Mouse (Mus musculus): ENCODE results near the gene Sertad3.

Sertad3 gene

DNA sequence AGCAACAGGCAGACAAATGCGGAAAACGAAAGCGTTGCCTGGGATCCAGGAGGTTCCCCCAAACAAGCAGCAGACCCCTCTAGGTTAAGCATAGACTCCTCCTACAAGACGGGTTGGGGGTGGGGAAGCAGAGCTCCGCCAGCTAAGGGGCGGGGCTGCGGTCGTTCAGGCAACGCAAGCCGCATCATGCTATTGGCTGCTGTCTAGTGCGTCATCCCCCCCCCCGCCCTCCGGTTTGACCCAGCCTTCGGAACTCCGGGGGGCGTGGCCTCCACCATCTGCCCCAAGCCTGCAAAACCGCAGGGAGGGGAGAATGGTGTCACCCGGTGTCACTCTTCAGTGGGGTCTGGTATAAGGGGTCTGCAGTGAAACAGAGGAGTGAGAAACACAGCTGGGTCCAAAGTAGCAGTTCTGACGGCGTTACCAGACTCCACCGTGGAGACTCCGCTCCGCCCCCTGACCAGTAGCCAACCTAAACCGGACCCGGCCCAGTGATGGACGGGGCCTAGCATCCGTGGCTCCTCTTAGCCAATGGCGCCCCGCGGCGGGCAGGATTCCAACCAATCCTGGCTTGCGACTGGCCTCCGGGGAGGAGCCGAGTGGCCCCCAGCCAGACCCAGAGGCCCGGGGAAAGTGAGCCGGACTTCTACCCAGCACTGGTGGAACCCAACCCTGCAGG lies at the start of gene Sertad3:
Gene Sertad3, plus strand, starts transcription at position 613 of the 679 bp plus-strand sequence.
- DNase-seq = peak; percentile 99

DNA sequence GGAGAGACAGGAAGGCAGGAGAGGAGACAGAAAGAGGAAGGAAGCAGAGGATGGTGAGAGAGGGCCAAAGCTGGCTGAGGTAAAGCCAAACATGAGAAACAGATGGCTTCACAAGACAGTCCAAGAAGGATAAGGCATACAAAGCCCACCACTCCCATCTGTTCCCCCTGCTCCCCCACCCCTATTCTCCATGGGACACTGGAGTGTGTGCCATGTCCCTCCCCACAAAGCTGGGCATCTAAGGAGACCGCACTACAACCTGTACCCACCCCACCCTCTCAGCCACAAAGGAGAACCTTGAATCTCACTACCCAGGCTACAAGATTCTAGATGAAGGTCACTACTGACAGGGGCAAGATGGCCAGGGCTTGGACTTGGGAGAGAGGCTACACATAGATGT lies 46.2 kb upstream of the Sertad3 start:
- DNase-seq = no peak

DNA sequence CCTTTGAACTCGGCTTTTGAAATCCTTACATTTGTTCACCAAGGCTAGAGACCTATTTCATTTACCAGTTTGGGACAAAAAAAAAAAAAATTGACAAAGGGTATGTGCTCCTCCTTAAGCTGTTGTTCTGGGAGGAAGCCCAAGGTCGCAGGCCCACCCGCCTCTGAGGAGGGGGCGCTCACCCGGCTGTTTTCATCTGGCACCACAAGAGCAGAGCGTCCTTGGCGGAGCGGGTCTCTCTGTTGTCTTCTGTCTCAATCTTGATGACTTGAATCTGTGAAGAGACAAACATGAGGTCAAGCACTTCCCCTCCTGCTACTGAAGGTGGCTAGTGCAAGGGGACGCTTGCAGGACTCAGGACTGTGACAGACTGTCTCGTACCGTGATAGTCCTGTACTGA lies 45.6 kb upstream of the Sertad3 start:
- no peak for DNase-seq

DNA sequence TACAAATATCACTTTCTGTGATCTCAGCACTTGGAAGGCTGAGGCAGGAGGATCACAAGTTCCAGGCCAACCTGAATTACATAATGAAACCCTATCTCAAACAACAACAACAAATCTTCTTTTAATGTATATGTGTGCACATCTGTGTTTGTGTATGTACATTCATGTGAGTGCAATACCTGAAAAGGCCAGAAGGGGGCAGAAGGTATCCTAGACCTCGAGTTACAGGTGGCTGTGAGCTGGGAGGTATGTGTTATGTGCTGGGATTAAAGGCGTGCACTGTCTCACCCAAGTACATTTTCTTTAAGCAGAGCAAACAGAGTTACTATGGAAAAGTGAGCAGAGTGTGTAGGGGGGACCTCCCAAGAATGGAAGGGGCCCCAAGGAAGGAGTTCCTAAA lies 44.4 kb upstream of the Sertad3 start:
- no peak for DNase-seq

DNA sequence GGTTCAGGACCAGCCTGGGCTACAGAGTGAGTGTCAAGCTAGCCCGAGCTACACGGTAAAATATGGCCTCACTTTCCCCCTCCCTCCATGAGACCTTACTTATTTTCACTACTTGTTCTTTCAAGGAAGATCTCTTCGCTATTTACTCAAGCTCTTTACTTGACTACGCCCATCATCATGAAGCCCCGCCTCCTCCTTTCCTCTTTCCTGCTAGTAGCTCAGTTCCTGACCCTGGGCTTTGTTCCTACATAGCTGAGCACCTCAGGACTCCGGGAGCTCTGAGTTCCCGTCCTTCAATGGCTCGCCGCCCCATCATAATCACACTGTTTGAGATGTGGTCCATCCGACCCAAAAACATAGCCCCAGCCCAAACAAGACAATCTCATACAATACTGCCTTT lies 40.2 kb upstream of the Sertad3 start:
- DNase-seq = no peak

DNA sequence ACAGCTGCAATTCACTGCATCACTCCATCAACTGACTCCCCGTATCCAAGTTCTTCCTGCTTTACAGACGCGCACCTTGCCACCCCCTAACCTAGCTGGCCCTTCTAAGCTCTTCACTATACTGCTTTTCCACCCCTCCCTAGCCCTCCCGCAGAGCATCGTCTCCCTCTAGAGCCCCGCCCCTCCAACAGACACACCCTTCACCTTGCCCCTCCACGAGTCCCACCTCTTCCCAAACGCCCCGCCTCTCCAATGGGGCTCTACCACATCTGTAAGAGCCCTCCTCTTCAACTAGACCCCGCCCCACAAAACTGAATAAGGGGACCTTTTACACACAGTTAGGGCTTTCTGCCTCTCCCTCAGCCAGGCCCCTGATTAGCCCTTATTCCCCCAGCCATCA lies 39.8 kb upstream of the Sertad3 start:
- DNase-seq = no peak

DNA sequence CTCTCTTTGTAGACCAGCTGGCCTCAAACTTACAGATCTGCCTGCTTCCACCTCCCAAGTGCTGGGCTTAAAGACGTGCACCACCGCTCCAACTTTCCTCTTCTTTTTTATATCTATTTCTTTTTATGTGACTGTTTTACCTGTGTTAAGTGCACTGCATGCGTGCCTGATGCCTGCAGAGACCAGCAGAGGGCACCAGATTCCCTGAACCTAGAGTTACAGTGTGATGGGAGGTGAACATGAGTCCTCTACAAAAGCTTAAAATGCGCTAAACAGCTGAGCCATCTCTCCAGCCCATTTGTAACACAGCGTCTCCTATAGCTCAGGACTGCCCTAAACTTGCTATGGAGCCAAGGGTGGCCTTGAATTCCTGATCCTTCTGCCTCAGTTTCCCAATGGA lies 36.0 kb upstream of the Sertad3 start:
- no peak for DNase-seq

DNA sequence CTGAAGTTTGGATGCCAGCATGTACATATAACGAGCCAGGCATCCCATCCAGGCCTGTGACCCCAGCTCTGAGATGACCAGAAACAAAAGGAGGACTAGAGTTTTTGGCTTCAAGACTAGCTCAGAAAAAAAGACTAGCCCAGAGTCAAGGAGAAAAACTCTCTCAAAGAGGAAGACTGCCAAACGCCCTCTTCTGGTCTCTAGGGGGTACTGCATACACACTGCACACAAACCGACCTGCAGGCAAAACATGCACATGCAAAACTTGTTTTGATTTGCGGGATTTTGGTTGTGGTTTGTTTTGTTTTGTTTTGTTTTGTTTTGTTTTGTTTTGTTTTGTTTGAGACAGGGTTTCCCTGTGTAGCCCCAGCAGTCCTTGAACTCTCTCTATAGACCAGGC lies 33.6 kb upstream of the Sertad3 start:
- no peak for DNase-seq

DNA sequence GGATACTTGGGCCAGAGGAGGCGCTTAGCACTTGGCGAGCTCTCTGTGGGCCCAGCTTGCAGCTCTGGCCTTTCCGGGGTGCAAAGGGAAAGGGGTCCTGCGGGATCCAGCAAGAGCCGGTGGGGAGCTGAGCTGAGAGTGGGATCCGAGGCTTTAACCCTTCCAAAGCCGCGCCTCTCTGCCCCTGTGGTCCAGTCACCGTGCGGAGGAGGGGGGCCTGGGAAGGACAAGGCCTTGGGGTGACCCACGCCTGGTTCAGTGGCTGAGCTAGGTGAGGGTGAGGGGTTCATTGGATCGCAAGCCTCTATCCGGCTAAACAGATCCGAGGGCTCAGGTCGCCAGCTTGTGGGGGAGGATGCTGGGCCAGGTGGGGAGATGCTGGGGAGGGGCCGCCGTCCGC lies 27.5 kb upstream of the Sertad3 start:
- DNase-seq = peak; percentile 35

DNA sequence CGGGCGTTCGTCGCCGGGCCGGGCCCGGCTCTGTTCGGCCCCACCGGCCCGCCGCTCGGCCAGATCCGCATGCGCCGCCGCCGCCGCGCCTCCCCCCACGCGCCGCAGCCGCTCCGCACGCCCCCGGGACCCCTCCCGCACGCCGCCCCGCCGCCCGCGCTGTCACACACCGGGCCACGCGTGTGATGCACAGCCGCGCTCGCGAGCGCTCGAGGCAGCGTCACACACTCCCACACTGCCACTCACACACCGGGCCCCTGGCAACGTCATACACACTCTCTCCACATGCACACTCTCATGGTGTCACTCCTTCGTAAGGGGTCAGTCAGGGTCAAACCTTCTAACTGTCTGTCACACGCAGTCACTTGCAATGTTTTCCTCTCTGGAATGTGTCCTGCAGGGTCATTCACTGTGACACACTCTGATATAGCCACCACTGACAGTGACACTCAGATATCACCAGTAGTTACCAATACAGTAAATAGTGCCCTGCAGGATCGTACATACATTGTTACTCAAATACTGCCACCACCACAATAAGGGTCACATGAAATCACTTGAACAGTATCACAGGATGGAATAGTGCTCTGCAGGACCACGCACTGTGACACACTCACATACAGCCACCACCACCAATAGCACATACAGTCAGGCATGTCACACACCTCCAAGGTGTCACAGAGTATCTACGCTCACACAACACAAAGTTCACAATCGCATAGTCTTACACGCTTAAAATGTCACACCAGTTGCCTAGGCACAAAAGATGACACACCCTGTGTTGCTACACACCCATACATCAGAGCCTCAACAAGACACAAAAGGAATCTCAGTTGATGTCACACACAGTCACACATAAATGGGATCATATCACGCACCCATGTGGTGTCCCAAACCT lies 26.8 kb upstream of the Sertad3 start:
- DNase-seq = peak; percentile 78

DNA sequence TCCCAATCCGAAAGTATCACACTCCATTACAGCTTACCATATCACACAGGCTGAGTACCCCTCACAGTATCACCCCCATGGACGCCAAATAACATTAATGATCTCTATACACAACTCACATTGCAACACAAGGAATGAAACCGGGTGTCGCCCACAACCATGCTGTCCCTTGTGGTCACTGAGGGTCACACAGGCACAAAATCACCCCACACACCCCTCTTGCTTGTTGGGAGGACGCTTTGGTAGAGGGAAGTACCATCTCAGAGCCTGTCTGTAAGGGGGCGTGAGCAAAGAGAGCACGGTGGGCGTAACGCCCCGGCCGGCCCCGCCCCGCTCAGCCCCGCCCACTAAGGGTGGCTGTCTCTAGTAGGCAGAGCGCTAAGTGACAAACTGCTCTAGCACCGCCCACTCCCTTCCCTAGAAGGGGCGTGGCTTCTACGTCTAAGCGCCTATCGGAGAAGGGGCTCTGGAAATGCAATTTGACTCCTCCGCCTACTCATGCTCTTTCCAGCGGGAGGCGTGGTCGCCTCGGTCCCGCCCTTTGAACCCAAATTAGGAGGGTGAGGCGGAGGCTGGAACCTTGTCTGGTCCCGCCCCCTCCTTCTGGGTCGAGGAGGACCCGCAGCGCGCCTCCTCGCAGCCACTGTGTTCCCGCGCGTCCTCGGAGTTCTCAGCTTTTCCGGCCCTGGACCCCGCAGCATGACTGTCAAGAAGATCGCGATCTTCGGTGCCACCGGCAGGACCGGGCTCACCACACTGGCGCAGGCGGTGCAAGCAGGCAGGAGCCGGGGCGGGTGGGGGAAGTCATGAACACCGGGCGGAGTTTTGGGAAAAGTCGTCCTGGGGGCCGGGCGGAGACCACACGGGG lies 25.9 kb upstream of the Sertad3 start, which contains the start of the genes Sptbn4 and Blvrb:
Gene Sptbn4, minus strand, starts transcription at position 268 of the 868 bp plus-strand sequence.
Gene Blvrb, plus strand, starts transcription at position 560 of the 868 bp plus-strand sequence.
- peak; percentile 93 for DNase-seq

DNA sequence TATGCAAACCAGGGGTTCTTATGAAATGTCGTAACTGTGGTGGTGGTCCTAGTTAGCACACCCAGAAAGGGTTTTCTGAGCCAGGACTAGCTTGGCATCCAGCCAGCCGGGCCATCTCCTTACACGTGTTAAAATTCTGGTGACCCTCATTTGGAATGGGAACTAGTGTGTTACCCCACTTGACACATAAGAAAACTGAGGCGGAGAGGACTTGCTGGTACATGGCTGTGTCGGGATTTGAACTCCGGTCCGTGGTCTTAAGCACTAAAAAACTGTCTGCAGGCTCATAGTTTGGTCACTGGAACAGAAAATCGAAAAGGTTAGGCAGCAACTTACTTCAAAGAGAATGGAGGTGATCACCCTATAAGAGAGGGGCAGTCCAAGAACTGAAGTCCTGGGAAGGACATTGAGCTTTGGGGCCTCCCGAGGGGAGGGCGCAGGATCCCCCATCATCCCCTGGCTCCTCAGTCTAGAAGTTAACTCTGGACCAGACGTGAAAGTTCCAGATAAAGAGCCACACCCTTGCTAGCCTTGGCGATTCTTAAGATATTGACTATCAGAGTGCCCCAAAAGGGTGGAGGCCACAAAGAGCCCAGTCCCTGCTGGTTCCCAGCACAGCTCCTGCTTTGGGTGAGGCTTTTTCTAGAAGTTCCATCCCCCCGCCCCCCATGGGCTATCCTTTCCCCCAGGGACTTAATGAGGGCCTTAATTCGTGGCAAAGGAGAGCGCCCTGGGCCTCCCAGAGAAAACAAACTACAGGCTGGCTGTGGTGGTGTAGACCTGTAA lies 25.0 kb upstream of the Sertad3 start:
- peak; percentile 46 for DNase-seq

DNA sequence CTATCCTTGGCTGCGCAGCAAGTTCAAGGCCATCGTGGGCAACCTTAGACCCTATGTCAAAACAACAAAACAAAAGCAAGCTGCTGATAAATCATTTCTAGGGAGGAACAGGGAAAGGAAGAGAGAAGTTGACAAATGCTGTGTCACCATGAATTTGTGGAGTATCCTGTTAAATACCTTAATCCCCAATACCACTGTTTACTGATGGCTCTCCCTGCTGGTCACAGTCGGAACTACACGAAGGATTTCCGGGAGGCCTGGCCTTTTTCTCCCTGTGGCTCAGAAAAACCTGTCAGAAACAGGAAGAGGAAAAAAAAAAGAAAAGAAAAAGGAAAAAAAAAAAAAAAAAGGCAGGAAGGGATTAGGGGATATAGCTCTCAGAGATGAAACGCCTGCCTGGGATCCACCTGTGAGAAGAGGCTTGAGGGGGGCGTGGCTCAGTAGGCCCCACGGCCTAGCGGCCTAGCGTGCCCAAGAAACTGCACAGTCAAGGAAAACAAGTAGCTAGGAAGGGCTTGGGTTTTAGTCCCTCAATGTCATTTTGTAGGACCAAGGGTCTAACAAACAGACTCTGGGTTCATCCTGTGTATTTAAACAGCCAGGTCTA lies 24.2 kb upstream of the Sertad3 start:
- DNase-seq = peak; percentile 71

DNA sequence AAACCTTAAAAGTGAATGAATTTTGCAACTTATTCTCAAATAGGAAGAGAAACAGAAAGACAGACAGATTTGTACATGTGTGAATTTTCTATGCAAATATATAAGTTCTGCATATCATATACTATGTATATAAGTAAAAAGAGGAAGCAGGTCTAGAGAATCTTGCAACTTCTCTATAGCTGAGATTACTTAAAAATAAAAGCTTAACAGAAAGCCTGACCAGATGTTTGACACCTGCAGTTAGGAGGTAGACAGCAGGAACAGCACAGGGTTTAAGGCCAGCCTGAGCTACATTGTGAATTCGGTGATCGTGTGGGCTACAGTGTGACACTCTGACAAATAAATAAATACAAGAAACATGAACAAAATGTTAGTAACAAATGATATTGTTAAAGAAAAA lies 22.2 kb upstream of the Sertad3 start:
- no peak for DNase-seq

DNA sequence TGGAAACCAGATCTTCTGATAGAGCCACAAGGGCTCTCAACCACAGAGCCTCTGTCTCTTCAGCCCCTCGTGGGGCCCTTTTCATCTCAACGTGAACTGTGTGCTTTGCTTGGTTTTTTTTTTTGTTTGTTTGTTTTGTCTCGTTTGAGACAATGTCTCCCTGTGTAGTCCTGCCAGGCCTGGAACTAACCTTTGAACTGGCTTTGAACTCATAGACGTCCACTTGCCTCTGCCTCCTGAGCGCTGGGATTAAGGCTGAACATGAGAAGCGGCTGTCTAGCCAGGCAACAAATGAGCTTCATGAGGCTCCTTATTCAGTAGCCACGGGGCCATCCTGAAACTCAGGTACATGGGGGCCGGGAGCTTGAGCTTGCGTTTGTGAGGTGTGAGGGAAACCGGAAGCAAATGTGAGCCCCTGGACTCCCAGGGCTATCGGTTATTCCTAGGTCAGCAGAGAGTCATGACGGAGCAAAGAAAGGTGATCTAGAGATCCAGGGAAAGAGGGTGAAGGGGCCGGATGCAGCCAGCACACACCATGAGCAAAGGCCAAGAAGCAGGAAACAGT lies 21.3 kb upstream of the Sertad3 start:
- no peak for DNase-seq

DNA sequence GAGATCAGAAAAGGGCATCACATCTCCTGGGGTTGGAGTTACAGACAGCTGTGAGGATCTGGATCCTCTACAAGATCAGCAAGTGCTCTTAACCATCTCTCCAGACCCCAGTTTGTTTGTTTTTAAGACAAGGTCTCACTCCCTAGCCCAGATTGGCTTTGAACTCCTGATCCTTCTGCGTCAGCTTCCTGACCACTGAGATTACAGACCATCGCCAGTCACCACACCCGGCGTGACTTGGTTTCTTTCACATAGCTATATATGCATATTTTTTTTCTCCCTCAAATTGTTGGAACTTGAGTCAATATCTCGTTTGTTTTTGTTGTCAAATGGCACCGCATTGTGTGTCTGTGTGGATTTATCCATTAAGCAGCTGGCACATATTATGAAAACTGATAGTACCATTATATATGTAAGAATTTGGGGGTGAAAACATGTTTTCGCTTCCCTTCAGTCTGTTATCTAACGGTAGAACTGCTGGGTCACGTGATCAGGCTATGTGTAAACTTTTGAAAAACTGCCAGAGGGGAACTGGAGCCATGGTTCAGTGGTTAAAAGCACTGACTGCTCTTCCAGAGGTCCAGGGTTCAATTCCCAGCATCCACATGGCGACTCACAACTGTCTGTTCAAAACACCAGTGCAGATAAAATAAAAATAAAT lies 19.0 kb upstream of the Sertad3 start:
- no peak for DNase-seq

DNA sequence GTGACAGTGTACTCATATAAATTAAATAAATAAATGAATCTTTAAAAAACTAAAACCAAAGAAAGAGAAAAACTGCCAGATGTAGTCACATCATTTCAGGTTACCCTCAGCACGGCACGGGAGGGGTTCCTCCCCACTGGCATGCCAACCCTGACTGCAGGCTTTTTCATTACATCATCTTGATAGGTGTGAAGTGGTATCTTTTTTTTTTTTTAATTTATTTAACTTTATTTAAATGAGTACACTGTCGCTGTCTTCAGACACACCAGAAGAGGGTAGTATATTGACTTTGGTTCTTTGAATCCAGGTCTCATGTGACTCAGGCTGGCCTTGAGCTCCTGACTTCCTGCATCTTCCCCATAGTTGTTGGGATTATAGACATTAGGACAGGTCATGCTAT lies 18.3 kb upstream of the Sertad3 start:
- no peak for DNase-seq

DNA sequence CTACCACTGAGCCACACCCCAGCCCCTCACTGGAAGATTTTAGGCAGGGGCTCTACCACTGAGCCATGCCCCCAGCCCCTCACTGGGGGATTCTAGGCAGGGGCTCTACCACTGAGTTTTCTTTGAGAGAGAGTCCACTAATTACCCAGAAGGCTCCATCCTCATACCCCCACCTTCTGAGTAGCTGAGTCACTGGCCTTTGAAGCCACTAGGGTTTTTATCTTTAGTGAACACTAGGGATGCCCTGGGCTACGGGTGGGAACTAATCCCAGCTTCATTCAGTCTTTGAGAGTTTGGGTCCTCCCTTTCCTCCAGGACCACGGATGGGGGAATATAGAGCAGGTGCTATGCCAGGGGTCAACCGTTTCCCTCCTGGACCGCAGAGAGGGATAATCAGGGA lies 15.0 kb upstream of the Sertad3 start:
- no peak for DNase-seq

DNA sequence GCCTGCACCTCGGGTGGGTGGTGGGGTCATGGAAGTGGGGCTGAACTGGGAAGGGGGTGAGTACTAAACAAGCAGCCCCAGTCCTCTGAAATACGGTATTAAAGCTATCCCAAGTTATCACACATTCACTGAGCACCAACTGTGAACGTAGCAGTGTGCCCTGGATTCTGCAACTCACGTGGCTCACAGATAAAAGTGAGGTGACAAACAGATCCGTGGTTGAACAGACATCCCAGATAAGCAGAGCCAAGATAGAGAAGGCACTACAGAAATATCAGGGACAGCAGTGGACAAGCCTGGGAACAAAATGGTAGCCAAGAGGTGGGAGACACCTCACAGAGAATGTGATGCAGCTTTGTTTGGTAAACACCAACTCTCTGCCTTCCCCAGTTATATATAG lies 13.9 kb upstream of the Sertad3 start:
- DNase-seq = no peak

DNA sequence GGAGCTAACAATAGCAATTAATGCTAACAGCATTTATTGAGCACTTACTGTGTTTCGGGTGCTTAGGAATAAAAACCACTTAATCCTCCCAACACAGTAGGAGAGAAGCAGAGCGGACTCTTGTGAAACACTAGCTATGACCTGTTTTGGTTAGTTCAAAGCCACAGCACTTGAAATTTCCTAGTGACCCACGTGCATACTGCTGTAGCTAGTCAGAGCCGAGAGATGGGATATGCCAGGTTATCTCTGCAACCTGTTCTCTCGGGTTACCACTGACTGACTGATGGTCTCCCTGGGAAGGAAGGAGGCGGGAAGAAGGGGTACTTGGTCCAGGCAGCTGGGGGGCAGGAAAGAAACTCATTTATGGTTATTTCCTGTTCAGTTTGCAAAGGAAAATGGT lies 13.1 kb upstream of the Sertad3 start:
- DNase-seq = no peak

DNA sequence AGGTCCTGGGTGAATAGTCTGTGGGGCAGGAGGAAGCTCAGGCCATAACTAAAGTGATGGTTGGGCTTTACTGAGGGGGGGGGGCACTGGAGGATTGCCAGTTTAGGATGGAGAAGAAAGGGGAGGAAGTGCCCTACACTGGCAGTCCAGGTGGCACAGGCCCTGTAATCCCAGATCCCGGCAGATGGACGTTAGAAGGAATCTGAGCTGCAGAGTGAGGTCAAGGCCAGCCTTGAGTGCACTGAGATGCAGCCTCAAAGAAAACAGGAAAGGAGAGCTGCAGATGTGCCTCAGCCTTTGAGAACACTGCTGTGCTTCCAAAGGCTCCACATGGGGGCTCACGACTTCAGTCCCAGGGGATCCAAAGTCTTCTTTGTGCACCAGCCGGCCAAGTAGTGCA lies 5.9 kb upstream of the Sertad3 start:
- DNase-seq = no peak

All from right cerebral cortex, postnatal 4 days (tissue).